In the genomic region with DNA sequence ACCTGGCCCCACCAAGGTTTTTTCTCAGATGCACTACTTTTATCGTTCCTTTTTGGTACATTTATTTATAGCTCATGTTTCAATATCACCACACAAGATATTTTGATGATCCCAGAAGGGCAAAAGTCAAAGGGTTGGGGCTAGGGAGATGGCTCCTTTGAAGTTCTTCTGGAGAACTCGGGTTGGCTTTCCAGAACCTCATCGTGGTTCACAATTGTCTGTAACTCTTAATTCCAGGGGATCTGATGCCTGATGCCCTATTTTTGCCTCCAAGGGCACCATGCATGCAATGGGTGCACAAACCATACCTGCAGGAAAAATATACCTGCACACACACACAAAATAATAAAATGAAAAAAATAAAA, we compare ENCODE assay signal across 8 mouse cellular contexts. TPM values are rescaled to one million over a fixed set of nuclear protein-coding genes. Genes with fewer than 3 reads are reported as not detected.
A peak's percentile ranks its signal among the peaks of the same experiment; 100 is the strongest.
DNase-seq lines count a peak whose midpoint lies in the region; ATAC-seq lines count a peak whose summit lies in the region.

No protein-coding gene starts in this region.

- no peak for ATAC-seq in kidney, embryonic 15.5 days (replicated peaks; ENCODE audit: low FRiP score)
- ATAC-seq in embryonic facial prominence, embryonic 13.5 days (ENCODE audit: insufficient number of reproducible peaks, insufficient read depth, low FRiP score, low TSS enrichment, low read depth) = no peak
- peak; percentile 24; the same call in 1 of the 2 replicates for ATAC-seq in intestine, embryonic 14.5 days (replicated peaks; ENCODE audit: low FRiP score, low TSS enrichment, low read depth)
- peak; percentile 51 for ATAC-seq in midbrain, embryonic 16.5 days

- 32% methylated on average over 3 of the region's 3 CpGs for WGBS in kidney, embryonic 15.5 days
- WGBS in embryonic facial prominence, embryonic 13.5 days = 31% methylated on average over 3 of the region's 3 CpGs
- WGBS in intestine, embryonic 14.5 days = 27% methylated on average over 3 of the region's 3 CpGs
- WGBS in midbrain, embryonic 16.5 days = 27% methylated on average over 3 of the region's 3 CpGs

- no peaks in the 10 kb centered on the region for H3K9me3 ChIP-seq in kidney, embryonic 15.5 days (replicated peaks)
- no peaks in the 10 kb centered on the region for H3K9me3 ChIP-seq in embryonic facial prominence, embryonic 13.5 days
- H3K9me3 ChIP-seq in intestine, embryonic 14.5 days (ENCODE audit: control insufficient read depth, low read length) = no peaks in the 10 kb centered on the region
- H3K9me3 ChIP-seq in midbrain, embryonic 16.5 days (replicated peaks; ENCODE audit: control insufficient read depth, low read length, poor library complexity, severe bottlenecking) = no peaks in the 10 kb centered on the region

- peak overlapping the region; percentile 73 for H3K4me3 ChIP-seq in kidney, embryonic 15.5 days (replicated peaks)
- peak overlapping the region; percentile 83 for H3K4me3 ChIP-seq in embryonic facial prominence, embryonic 13.5 days
- peak overlapping the region; percentile 87 for H3K4me3 ChIP-seq in intestine, embryonic 14.5 days (ENCODE audit: low read depth, low read length)
- peak overlapping the region; percentile 76 for H3K4me3 ChIP-seq in midbrain, embryonic 16.5 days (ENCODE audit: low read depth, low read length)

- H3K4me1 ChIP-seq in kidney, embryonic 15.5 days = peaks cover 12% of the 10 kb centered on the region
- H3K4me1 ChIP-seq in embryonic facial prominence, embryonic 13.5 days = peaks cover 8% of the 10 kb centered on the region
- H3K4me1 ChIP-seq in intestine, embryonic 14.5 days (replicated peaks; ENCODE audit: control insufficient read depth, insufficient read depth, low read length) = peaks cover 7% of the 10 kb centered on the region; the same call in 1 of the 2 replicates
- H3K4me1 ChIP-seq in midbrain, embryonic 16.5 days (ENCODE audit: control insufficient read depth, insufficient read depth, low read length) = peaks cover 12% of the 10 kb centered on the region

- peaks cover 17% of the 10 kb centered on the region for H3K36me3 ChIP-seq in kidney, embryonic 15.5 days
- H3K36me3 ChIP-seq in embryonic facial prominence, embryonic 13.5 days = peaks cover 18% of the 10 kb centered on the region
- peaks cover 14% of the 10 kb centered on the region for H3K36me3 ChIP-seq in intestine, embryonic 14.5 days (ENCODE audit: control insufficient read depth, insufficient read depth, low read length)
- 0 out of 2 replicates have a peak, but pooled peaks cover 7% of the 10 kb centered on the region for H3K36me3 ChIP-seq in midbrain, embryonic 16.5 days (ENCODE audit: control insufficient read depth, insufficient read depth, low read length)

- peak overlapping the region; percentile 64 for H3K4me2 ChIP-seq in kidney, embryonic 15.5 days
- H3K4me2 ChIP-seq in embryonic facial prominence, embryonic 13.5 days = peak overlapping the region; percentile 87
- peak overlapping the region; percentile 94 for H3K4me2 ChIP-seq in intestine, embryonic 14.5 days (ENCODE audit: low read length)
- H3K4me2 ChIP-seq in midbrain, embryonic 16.5 days (ENCODE audit: low read length) = peak overlapping the region; percentile 94

- no peak overlapping the region for H3K27ac ChIP-seq in kidney, embryonic 15.5 days
- no peak overlapping the region for H3K27ac ChIP-seq in embryonic facial prominence, embryonic 13.5 days
- no peak overlapping the region for H3K27ac ChIP-seq in intestine, embryonic 14.5 days (ENCODE audit: low read depth)
- peak overlapping the region; percentile 24; the same call in 1 of the 2 replicates for H3K27ac ChIP-seq in midbrain, embryonic 16.5 days (ENCODE audit: low read length)

- no peaks in the 10 kb centered on the region for H3K27me3 ChIP-seq in kidney, embryonic 15.5 days
- H3K27me3 ChIP-seq in embryonic facial prominence, embryonic 13.5 days = no peaks in the 10 kb centered on the region
- H3K27me3 ChIP-seq in intestine, embryonic 14.5 days (replicated peaks; ENCODE audit: control insufficient read depth, insufficient read depth, low read length) = no peaks in the 10 kb centered on the region
- no peaks in the 10 kb centered on the region for H3K27me3 ChIP-seq in midbrain, embryonic 16.5 days (ENCODE audit: control insufficient read depth, insufficient read depth, low read depth, low read length)

- H3K9ac ChIP-seq in kidney, embryonic 15.5 days = no peak overlapping the region; the same call in 1 of the 2 replicates
- H3K9ac ChIP-seq in embryonic facial prominence, embryonic 13.5 days = no peak overlapping the region
- H3K9ac ChIP-seq in intestine, embryonic 14.5 days (ENCODE audit: low read length) = no peak overlapping the region; the same call in 1 of the 2 replicates
- H3K9ac ChIP-seq in midbrain, embryonic 16.5 days (ENCODE audit: low read depth, low read length) = no peak overlapping the region

- no peak for DNase-seq in kidney, postnatal 14 days
- no peak for DNase-seq in intestine, embryonic 14.5 days (ENCODE audit: low spot score)
- no peak for DNase-seq in retina, embryonic 14.5 days (ENCODE audit: low spot score)
- DNase-seq in right cerebral cortex, postnatal 14 days = no peak
- DNase-seq in adrenal gland, adult (ENCODE audit: inconsistent age in 2 of 2, low spot score in 1 of 2) = no peak

RNA-seq across cellular contexts. Expression of a gene that starts 0.3 kb away (rescaled TPM):
- polyA plus RNA-seq in kidney, embryonic 15.5 days (2015; fragmentation: Nextera tagmentation; extraction: Ambion mirVana) = 15.9 and 17.3 TPM in 2 replicates
- polyA plus RNA-seq in embryonic facial prominence, embryonic 13.5 days (2015; fragmentation: Nextera tagmentation; extraction: Ambion mirVana) = 20.2 TPM in 2 replicates
- 14.2 and 16.9 TPM in 2 replicates for polyA plus RNA-seq in intestine, embryonic 14.5 days (2014; fragmentation: Nextera tagmentation; extraction: Ambion mirVana)
- 15.1 and 19.1 TPM in 2 replicates for polyA plus RNA-seq in midbrain, embryonic 16.5 days (2015; fragmentation: Nextera tagmentation; extraction: Ambion mirVana)

RNA-seq across cellular contexts. Expression of a gene that starts 20.7 kb away (rescaled TPM):
- polyA plus RNA-seq in kidney, embryonic 15.5 days (2015; fragmentation: Nextera tagmentation; extraction: Ambion mirVana) = 3.0 TPM in 2 replicates
- 6.8 and 9.4 TPM in 2 replicates for polyA plus RNA-seq in embryonic facial prominence, embryonic 13.5 days (2015; fragmentation: Nextera tagmentation; extraction: Ambion mirVana)
- 5.3 and 6.1 TPM in 2 replicates for polyA plus RNA-seq in intestine, embryonic 14.5 days (2014; fragmentation: Nextera tagmentation; extraction: Ambion mirVana)
- 59.3 and 60.3 TPM in 2 replicates for polyA plus RNA-seq in midbrain, embryonic 16.5 days (2015; fragmentation: Nextera tagmentation; extraction: Ambion mirVana)

RNA-seq across cellular contexts. Expression of a gene that starts 42.3 kb away (rescaled TPM):
- polyA plus RNA-seq in kidney, embryonic 15.5 days (2015; fragmentation: Nextera tagmentation; extraction: Ambion mirVana) = 31.2 and 33.4 TPM in 2 replicates
- 37.2 and 41.1 TPM in 2 replicates for polyA plus RNA-seq in embryonic facial prominence, embryonic 13.5 days (2015; fragmentation: Nextera tagmentation; extraction: Ambion mirVana)
- 45.7 and 55.4 TPM in 2 replicates for polyA plus RNA-seq in intestine, embryonic 14.5 days (2014; fragmentation: Nextera tagmentation; extraction: Ambion mirVana)
- polyA plus RNA-seq in midbrain, embryonic 16.5 days (2015; fragmentation: Nextera tagmentation; extraction: Ambion mirVana) = 45.9 and 46.2 TPM in 2 replicates

Comparison
In these comparisons a context has a peak if more than half of its experiments do, and no peak if none do; other contexts are left out.
1. ATAC-seq: peak in intestine, embryonic 14.5 days (single experiment) and midbrain, embryonic 16.5 days (single experiment); none in kidney, embryonic 15.5 days (single experiment) and embryonic facial prominence, embryonic 13.5 days (single experiment).
2. Peak in every context shown above with its lines, with median percentiles within 50 percentile points of each other: H3K4me2 ChIP-seq and H3K4me3 ChIP-seq.